Mouse (Mus musculus): ENCODE data around the gene Atat1.
A peak's percentile ranks its signal among the peaks of the same experiment; 100 is the strongest.

DNA sequence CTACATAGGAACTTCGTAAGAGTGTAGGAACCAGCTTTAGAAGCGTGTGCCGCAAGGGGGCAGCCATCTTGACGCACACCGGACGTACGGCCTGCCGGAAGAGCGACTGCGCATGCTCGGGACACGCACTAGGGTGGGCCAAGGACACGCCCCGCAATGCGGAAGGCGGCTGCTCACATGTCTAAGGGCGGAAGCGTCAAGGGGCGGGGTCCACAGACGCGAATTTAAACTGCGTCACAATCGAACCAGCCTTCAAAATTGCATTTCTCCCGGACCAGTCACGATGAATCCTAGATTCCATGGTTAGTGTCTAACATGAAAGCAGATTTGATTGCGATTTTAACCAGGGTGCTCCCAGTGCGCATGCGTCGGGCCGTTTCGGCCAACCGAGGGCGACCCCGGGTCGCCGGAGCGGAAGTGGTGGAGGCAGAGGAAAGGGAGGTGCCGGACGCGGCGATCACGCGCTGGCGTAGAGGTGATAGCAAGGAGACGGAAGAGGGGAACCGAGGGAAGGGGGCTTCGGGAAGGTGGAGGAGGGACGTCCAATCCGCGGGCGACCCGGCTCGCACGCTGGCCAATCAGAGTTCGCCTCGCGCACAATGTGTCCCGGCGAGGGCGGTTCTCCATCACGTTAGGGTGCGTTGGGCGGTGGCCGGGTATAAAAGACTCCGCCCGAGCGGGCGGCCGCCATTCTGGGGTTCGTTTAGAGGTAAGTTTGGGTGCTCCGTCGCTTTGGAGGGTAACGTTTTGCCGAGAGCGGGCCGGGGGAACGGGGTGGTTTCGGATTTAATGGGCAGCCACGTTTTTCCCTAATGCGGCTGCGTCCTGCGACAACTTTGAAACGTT, 6.6 kb upstream of the Atat1 start, which contains the start of the genes Mrps18b and Ppp1r10:
- TF ChIP-seq CTCF (IDR thresholded peaks at IDR 0.05; ENCODE audit: low read depth, low read length) (no peak), GATA1 (IDR thresholded peaks at IDR 0.05; ENCODE audit: borderline replicate concordance, low read length) (no peak), POLR2AphosphoS5 (IDR thresholded peaks at IDR 0.05; ENCODE audit: insufficient replicate concordance, low read depth, low read length) (peak; percentile 98), TAL1 (conservative IDR thresholded peaks at IDR 0.05; ENCODE audit: low read depth, low read length) (no peak)

All from G1E (cell line).